Mouse (Mus musculus) layer of hippocampus, adult 8-10 months (tissue): ENCODE results near the gene Ing4. TPM values are rescaled to one million over a fixed set of nuclear protein-coding genes. Genes with fewer than 3 reads are reported as not detected.
A peak's percentile ranks its signal among the peaks of the same experiment; 100 is the strongest.

Experiments used
- DNase-seq, 2 experiments: peaks; one replicate each; pipeline ENCODE4 v3.0.0; 2022; ENCODE audit warnings: low spot score in 2 of 2
- microRNA-seq, 2 experiments: library from miRNA; unstranded; fragments of <30 nt; microRNA quantifications; one replicate each; pipeline ENCODE4 v1.2.0; 2022
- total RNA-seq, 4 experiments: library from RNA; stranded (reverse); gene quantifications; 2 replicates each; pipeline ENCODE4 v1.2.4; 2022

The Ing4 gene
- total RNA-seq, 4 experiments from 2014 or later: 50.1 to 63.5 (median 55.4) TPM

DNA sequence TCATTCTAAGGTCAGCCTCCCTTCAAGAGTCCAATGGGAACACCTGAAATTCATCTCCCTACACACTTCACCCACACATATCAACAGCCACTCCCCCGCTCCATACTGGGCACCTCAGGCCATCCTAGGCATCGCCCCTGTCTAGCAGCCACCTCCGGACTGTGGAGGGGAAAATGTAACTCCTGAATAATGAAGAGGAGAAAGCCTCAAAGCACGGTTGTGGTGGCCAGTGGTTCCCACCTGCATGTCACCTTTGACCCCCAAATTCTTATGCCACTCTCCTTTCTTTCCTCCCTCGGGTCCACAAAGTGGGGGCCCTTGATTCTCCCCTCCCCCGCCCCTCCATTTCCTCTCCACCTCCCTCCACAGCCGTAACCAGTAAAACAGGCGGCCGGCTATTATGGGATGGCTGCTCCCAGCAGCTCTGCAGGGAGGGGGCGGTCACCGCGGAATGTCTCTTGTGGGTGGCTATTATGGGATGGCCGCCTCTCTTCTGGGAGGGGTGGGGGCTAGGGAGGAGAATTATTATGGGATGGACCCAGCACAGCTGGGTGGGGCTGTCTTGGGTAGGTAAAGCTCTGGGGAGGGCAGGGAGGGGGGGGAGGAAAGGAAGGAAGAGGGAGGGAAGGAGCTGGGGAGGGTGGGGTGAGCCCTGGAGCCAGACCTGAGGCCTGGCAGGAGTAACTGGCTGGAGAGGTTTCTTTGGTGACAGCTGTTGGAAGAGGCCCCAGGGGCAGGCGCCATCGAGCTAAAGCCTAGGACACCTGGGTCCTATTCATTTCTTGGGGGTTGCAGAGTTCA is 50.2 kb downstream of the Ing4 start:
- DNase-seq: peak; percentile 84 to 91

DNA sequence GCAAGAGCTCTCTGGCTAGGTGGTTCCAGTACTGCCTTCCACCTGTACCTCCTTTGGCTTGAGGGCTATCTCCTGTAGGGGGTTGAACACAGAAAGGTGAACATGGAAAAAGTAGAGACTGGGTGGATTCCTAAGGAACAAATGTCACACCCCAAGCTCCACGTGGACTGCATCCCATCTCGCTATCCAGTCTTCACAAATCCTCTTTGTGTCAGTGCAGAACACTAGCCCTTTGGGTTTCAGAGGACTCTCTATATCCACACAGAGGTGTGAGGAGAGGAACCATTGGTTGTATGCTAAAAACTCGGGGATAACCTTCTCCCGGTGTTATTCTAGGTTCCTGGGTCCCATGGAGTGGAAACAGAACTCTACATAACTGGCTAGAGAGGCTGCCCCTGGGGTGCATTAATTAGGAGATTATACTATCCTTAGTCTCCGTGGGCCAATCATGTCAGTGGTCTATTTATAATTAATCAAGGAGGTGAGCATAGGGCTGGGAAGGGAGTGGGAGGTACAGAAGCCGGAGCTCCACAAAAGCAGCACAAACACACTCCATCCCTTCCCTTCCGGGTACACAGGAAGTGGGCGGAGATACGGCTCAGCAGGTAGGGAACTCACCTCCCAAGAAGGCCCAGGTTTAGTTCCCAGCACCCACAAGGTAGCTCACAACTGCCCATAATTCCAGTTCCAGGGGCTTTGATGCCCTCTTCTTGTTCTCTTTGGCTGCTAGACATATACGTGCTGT is 51.0 kb downstream of the Ing4 start:
- DNase-seq: no peak

DNA sequence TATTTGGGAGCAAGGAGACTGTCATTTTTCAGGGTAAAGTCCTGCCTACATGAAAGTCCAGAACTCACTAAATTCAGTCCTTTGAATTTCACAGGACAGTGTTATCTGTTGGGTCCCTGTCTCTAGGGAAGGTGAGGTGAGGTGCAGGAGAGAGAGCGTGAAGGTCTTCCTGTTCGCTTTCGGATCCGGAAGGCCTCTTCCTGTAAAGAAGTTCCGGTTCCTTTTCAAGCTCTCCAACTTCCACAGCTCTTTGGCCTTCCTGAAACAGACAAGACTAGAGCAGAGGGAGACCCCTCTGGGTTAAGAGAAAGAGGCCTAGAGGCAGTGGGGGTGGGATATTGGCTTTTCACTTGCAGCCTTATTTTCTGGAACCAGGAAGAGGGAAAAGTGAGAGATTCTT is 52.8 kb downstream of the Ing4 start:
- no peak for DNase-seq

DNA sequence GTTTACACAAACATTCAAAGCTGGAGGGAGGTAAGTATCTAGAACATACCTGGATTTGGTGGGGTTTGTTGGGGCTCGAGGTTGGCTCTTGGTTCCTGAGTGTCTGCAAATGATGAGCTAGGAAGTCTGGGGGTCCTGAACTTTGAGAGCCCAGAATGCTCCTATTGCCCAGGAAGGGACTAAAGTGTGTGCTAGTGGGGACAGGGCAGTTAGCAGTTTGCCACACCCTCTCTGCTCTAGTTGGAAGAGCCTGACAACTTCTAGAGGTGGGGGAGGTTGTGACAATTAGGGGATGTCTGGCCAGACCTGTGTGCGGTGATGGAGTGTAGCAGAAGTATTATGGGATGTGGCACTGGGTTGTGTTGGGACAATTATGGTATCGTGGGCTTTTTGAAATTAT is 55.3 kb downstream of the Ing4 start:
- no peak for DNase-seq

DNA sequence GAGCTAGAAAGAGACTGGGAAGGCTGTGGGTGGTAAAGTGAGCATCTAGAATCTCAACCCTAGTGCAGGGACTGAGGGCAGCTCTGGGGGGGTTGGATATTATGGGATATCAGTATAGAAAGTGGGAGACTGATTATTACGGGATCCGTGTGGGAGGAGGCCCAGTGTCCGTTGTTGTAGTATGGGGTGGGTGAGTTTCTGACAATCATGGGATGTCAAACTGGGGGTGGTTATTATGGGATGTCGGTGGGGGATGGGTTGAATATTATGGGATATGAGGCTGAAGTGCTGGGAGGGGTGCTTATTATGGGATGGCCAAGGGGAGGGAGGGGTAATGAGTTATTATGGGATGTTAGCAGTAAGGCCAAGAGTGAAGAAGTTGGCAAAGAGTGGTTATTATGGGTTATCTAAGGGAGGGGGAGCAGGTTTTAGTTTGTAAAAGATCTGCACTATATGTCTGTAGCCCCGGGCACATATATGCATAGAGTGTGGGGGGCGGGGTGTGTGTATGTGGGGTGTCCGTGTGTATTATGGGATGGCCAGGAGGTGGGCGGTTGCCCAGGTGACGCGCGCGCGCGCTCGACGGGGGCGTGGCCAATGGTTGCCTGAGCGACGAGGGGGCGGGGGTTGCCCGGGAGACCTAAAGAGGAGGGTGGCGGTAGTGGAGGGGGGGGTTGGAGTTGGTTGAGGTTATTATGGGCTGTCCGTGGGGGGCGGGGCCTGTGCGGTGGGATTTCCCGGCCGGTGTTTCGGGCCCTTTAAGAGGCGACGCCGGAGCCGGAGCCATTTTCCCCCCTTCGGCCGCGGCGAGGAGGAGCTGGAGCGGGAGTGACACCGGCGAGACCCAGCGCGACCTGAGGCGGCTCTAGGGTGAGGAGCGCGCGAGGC is 56.1 kb downstream of the Ing4 start, which contains the start of gene Chd4:
Gene Chd4 (plus strand): TSS at position 591 of the 888 bp plus-strand sequence.
- peak; percentile 93 to 94 for DNase-seq

DNA sequence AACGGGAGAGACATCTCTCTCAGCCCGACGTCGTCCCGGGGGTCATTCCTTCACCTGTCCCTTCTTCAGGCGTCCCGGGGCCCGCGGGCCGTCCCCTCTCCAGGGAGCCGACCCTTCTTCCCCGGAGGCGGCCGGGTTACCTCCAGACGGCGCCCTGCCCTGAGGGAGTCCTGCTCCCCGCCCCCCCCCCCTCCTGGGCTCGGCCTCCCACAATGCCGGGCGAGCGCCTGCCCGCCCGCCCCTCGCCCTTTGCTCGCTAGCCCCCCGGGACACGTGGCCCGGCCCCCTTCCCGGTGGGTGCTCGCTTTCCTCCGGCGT is 56.7 kb downstream of the Ing4 start:
- no peak for DNase-seq

DNA sequence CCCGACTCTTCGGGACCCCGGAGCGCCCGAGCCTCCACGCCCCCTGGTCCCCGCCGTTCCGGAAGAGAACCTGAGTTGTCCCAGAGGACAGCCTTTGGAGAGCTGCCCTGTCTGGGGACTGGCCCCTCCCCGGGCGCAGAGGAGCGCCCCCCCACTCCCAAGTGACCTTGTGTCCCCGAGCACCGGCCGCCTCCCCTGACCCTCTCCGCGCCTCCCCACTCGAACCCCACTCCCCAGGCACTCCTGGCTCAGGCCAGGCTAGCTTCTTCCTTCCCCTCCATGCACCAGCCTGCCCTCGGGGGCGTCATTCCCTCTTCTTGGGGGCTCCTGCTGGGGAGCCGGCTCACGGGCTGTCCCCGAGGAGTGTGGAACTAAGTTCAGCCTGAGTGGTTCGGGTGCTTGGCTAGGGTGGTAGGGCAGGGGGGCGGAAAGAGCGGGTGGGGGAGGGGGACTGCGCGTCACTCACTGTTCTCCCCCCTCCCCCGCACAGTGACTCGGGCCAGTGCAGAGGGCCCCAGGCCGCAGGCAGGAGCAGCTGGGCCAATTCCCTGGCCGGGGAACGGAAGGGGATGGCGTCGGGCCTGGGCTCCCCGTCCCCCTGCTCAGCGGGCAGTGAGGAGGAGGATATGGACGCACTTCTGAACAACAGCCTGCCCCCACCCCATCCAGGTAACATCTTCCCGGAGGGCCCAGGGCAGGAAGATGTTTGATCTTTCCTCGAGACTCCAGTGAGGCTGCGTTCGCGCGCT is 57.2 kb downstream of the Ing4 start:
- no peak for DNase-seq

DNA sequence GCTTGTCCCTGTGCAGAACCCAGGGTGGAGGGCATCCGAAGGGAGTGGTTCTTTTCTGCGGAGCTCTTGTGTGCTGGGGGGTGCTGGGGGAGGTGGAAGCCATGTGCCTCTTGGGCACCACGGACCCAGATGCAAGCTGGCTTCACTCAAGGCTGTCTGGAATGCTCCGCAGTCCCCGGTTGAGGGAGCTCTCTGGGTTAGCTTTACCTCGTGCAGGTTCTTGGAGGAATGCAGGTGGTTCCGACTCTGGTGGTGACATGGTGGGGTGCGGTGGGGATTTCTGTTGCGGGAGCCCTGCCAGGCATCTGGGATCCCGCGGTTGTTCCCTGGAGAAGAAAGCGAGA is 57.8 kb downstream of the Ing4 start:
- peak in 1 of 2 experiments; percentile 39 for DNase-seq

DNA sequence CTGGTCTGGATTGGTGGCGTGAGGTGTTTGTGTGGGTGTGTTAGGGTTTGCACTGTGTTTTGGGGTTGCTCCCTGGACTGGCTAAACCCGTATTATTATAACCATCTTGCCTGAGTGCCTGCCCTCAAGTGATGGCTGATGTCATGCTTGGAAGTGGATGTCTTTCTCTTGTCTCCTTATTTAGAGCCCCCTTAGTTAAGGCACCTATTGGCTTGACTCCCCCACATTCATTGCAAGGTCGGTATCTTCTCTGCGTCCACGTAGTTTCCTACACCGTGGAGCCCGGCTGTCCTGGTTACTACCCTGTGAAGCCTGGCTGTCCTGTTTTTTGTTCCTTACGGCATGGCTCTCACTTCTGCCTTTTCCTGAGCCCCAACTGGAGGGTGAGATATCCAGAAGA is 58.4 kb downstream of the Ing4 start:
- no peak for DNase-seq

DNA sequence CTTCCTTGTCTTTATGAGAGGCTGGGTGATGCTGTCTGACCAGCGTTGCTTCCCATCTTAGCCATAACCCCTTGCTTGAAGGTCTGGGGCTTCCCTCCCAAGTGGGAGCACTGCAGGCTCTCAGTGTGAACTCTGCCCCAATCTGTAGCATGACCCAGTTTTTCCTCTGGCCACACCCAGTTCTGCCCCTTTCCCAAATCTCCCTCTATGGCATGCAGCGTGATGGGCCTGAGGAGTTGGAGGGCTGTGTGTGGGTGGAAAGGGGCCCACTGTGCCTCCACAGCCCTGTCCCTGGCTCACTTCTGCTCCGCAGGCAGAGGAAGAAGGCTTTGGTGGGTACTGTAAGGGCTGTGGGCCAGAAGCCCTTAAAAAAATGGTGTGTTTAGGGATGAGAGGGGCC is 59.0 kb downstream of the Ing4 start:
- DNase-seq: no peak

Small RNA genes within 50 kb of the gene (microRNA-seq; reads per million reads assigned to microRNA genes)
- gene Mir7045: 1.3 to 2.5 reads per million in 2 experiments

Other genes with a start within 250 kb of the Ing4 start
- 1 to 10 TPM; 3.1 to 7.0 (median 6.0) TPM for gene Spsb2, start 231.1 kb upstream of the Ing4 start, total RNA-seq
- gene Tpi1, start 225.5 kb upstream of the Ing4 start, total RNA-seq: 100 to 1,000 TPM; 782 to 819 (median 789) TPM
- gene Usp5, start 210.3 kb upstream of the Ing4 start, total RNA-seq: 100 to 1,000 TPM; 181 to 196 (median 186) TPM
- 1 to 10 TPM in 2 of 4 experiments, under 1 TPM in 2; 0.61 to 1.0 (median 0.95) TPM for gene Cdca3, start 210.2 kb upstream of the Ing4 start, total RNA-seq
- gene Gnb3, start 199.5 kb upstream of the Ing4 start, total RNA-seq: under 1 TPM in 2 of 4 experiments, not detected in 2; 0.36 to 0.96 TPM
- gene P3h3, start 182.0 kb upstream of the Ing4 start, total RNA-seq: 10 to 100 TPM; 32.2 to 51.8 (median 36.4) TPM
- 100 to 1,000 TPM; 171 to 204 (median 183) TPM for gene Gpr162, start 175.8 kb upstream of the Ing4 start, total RNA-seq
- gene Cd4, start 151.5 kb upstream of the Ing4 start, total RNA-seq: under 1 TPM in 2 of 4 experiments, not detected in 2; 0.12 to 0.38 TPM
- 10 to 100 TPM in 2 of 4 experiments, 1 to 10 TPM in 2; 1.6 to 15.6 (median 8.5) TPM for gene Lag3, start 128.1 kb upstream of the Ing4 start, total RNA-seq
- 100 to 1,000 TPM; 881 to 936 (median 911) TPM for gene Ptms, start 119.7 kb upstream of the Ing4 start, total RNA-seq
- gene Mlf2, start 108.4 kb upstream of the Ing4 start, total RNA-seq: 100 to 1,000 TPM; 564 to 596 (median 590) TPM
- gene Cops7a, start 74.2 kb upstream of the Ing4 start, total RNA-seq: 100 to 1,000 TPM; 129 to 152 (median 145) TPM
- gene Pianp, start 43.1 kb upstream of the Ing4 start, total RNA-seq: 100 to 1,000 TPM; 115 to 179 (median 146) TPM
- gene Zfp384, start 30.6 kb upstream of the Ing4 start, total RNA-seq: 10 to 100 TPM; 44.6 to 54.5 (median 50.6) TPM
- gene Acrbp, start 9.9 kb downstream of the Ing4 start, total RNA-seq: 10 to 100 TPM; 12.8 to 20.9 (median 15.6) TPM
- 1 to 10 TPM in 3 of 4 experiments, under 1 TPM in 1; 0.23 to 3.9 (median 1.9) TPM for gene Lpar5, start 28.2 kb downstream of the Ing4 start, total RNA-seq
- gene Chd4, start 56.2 kb downstream of the Ing4 start, total RNA-seq: 100 to 1,000 TPM; 159 to 187 (median 175) TPM
- 10 to 100 TPM; 33.0 to 33.9 (median 33.5) TPM for gene Nop2, start 92.1 kb downstream of the Ing4 start, total RNA-seq
- 10 to 100 TPM; 67.2 to 78.4 (median 74.4) TPM for gene Iffo1, start 105.5 kb downstream of the Ing4 start, total RNA-seq
- gene Gapdh, start 126.7 kb downstream of the Ing4 start, total RNA-seq: 1,000 to 10,000 TPM; 2,500 to 2,996 (median 2,728) TPM
- gene Ncapd2, start 151.9 kb downstream of the Ing4 start, total RNA-seq: 10 to 100 TPM; 21.7 to 33.4 (median 23.7) TPM
- 10 to 100 TPM; 63.7 to 67.8 (median 64.6) TPM for gene Mrpl51, start 152.0 kb downstream of the Ing4 start, total RNA-seq
- gene Vamp1, start 175.8 kb downstream of the Ing4 start, total RNA-seq: 100 to 1,000 TPM in 1 of 4 experiments, 10 to 100 TPM in 3; 80.8 to 101 (median 90.5) TPM
- 1 to 10 TPM; 4.0 to 6.8 (median 5.0) TPM for gene Tapbpl, start 192.1 kb downstream of the Ing4 start, total RNA-seq
- gene Cd27, start 197.2 kb downstream of the Ing4 start, total RNA-seq: not detected
- under 1 TPM in 2 of 4 experiments, not detected in 2; 0.20 to 0.31 TPM for gene Tuba3a, start 246.3 kb downstream of the Ing4 start, total RNA-seq